Mouse (Mus musculus) embryonic facial prominence, embryonic 11.5 days (tissue): Measurements from ENCODE around the gene Fhdc1. TPM values are rescaled to one million over a fixed set of nuclear protein-coding genes. Genes with fewer than 3 reads are reported as not detected.

Experiments used
- ATAC-seq: fragments of 200-750 bp; cut with Nextera tagmentation; replicated peaks from 2 replicates; pipeline ENCODE4 v1.8.0; 2017; ENCODE audit warnings: low read depth; ENCODE audit not compliant: insufficient number of reproducible peaks, low FRiP score, low TSS enrichment
- DNase-seq: peaks from one replicate; pipeline ENCODE4 v3.0.0-alpha.2; 2015; ENCODE audit warnings: low spot score
- H3K27ac ChIP-seq: fragments of 300-500 bp; sonication (generic); replicated peaks from 2 replicates; pipeline ENCODE4 v1.5.1; 2014; ENCODE audit warnings: mild to moderate bottlenecking, low read depth, low read length, control low read depth
- H3K27me3 ChIP-seq: fragments of 300-500 bp; sonication (generic); 2 replicates; pipeline ENCODE4 v1.6.1; 2014; ENCODE audit warnings: mild to moderate bottlenecking, low read length, moderate library complexity, mixed read lengths; ENCODE audit not compliant: control insufficient read depth, insufficient read depth
- H3K36me3 ChIP-seq: fragments of 300-500 bp; sonication (generic); replicated peaks from 2 replicates; pipeline ENCODE4 v1.6.1; 2014; ENCODE audit warnings: low read depth, mild to moderate bottlenecking, low read length, moderate library complexity, mixed read lengths; ENCODE audit not compliant: control insufficient read depth, insufficient read depth
- H3K4me1 ChIP-seq: fragments of 300-500 bp; sonication (generic); 2 replicates; pipeline ENCODE4 v1.6.1; 2014; ENCODE audit warnings: low read length, mixed read lengths; ENCODE audit not compliant: control insufficient read depth, insufficient read depth
- H3K4me2 ChIP-seq: fragments of 300-500 bp; sonication (generic); 2 replicates; pipeline ENCODE4 v1.6.1; 2014; ENCODE audit warnings: low read depth, mild to moderate bottlenecking, control low read depth, low read length, moderate library complexity
- H3K4me3 ChIP-seq: fragments of 300-500 bp; sonication (generic); 2 replicates; pipeline ENCODE4 v1.5.1; 2014; ENCODE audit warnings: low read depth, low read length, control low read depth
- H3K9ac ChIP-seq: fragments of 300-500 bp; sonication (generic); replicated peaks from 2 replicates; pipeline ENCODE4 v1.6.1; 2014; ENCODE audit warnings: mild to moderate bottlenecking, control low read depth, low read length
- H3K9me3 ChIP-seq: fragments of 300-500 bp; sonication (generic); replicated peaks from 2 replicates; pipeline ENCODE4 v1.6.1; 2016; ENCODE audit warnings: mild to moderate bottlenecking, low read length, inconsistent platforms, mixed read lengths; ENCODE audit not compliant: control insufficient read depth
- WGBS: fragments of 180-500 bp; shearing (Covaris S2); extraction: QIAGEN DNeasy Blood & Tissue Kit; methylation state at CpG from one replicate; pipeline ENCODE4 v1.1.7; 2014; 5-methylcytosine and 5-hydroxymethylcytosine counted together
- polyA plus RNA-seq: library from polyadenylated mRNA; unstranded; fragments of >200 nt; fragmentation: Nextera tagmentation; extraction: Ambion mirVana; gene quantifications from 2 replicates; pipeline ENCODE4 v1.2.1, GENCODE M21; 2014

Fhdc1 gene
- polyA plus RNA-seq, 1 experiment from 2014 or later: 1.8 TPM

- H3K27ac ChIP-seq: no peak overlapping the region
- no peaks in the 10 kb centered on the region for H3K9me3 ChIP-seq
- H3K4me1 ChIP-seq: no peaks in the 10 kb centered on the region
- no peaks in the 10 kb centered on the region for H3K36me3 ChIP-seq
- H3K9ac ChIP-seq: no peak overlapping the region
- H3K27me3 ChIP-seq: no peaks in the 10 kb centered on the region
- no peak overlapping the region for H3K4me3 ChIP-seq
- DNase-seq: no peak
- H3K4me2 ChIP-seq: no peak overlapping the region
- WGBS: 55% methylated on average over 2 of the region's 2 CpGs
- ATAC-seq: no peak; the same call in 1 of the 2 replicates
These were observed 77.5 kb downstream of the Fhdc1 start for GRCm38 (mm10) chr3:84402716-84403115.

GRCm38 (mm10) chr3:84397976-84398375, 82.3 kb downstream of the Fhdc1 start:
- 76% methylated on average over 4 of the region's 4 CpGs for WGBS
- H3K27me3 ChIP-seq: no peaks in the 10 kb centered on the region
- no peak for ATAC-seq
- H3K4me3 ChIP-seq: no peak overlapping the region
- no peaks in the 10 kb centered on the region for H3K9me3 ChIP-seq
- no peak overlapping the region for H3K27ac ChIP-seq
- H3K4me1 ChIP-seq: no peaks in the 10 kb centered on the region
- H3K4me2 ChIP-seq: no peak overlapping the region
- no peak for DNase-seq
- no peak overlapping the region for H3K9ac ChIP-seq
- H3K36me3 ChIP-seq: no peaks in the 10 kb centered on the region

GRCm38 (mm10) chr3:84396240-84396639, 84.0 kb downstream of the Fhdc1 start:
- no peaks in the 10 kb centered on the region for H3K36me3 ChIP-seq
- H3K9ac ChIP-seq: no peak overlapping the region
- H3K4me3 ChIP-seq: no peak overlapping the region
- H3K4me2 ChIP-seq: no peak overlapping the region
- DNase-seq: no peak
- H3K27me3 ChIP-seq: no peaks in the 10 kb centered on the region
- ATAC-seq: no peak
- H3K4me1 ChIP-seq: no peaks in the 10 kb centered on the region
- no peak overlapping the region for H3K27ac ChIP-seq
- no peaks in the 10 kb centered on the region for H3K9me3 ChIP-seq
- WGBS: 78% methylated on average over 2 of the region's 2 CpGs

- no peak overlapping the region for H3K9ac ChIP-seq
- ATAC-seq: no peak
- H3K4me3 ChIP-seq: no peak overlapping the region
- no peak for DNase-seq
- no peaks in the 10 kb centered on the region for H3K27me3 ChIP-seq
- no peak overlapping the region for H3K27ac ChIP-seq
- no peaks in the 10 kb centered on the region for H3K9me3 ChIP-seq
- H3K36me3 ChIP-seq: no peaks in the 10 kb centered on the region
- H3K4me2 ChIP-seq: no peak overlapping the region
- H3K4me1 ChIP-seq: no peaks in the 10 kb centered on the region
These were observed 84.4 kb downstream of the Fhdc1 start for GRCm38 (mm10) chr3:84395840-84396239.

GRCm38 (mm10) chr3:84394841-84395447, 85.3 kb downstream of the Fhdc1 start:
- Histone ChIP-seq H3K36me3 (no peaks in the 10 kb centered on the region), H3K4me1 (no peaks in the 10 kb centered on the region), H3K27me3 (no peaks in the 10 kb centered on the region), H3K27ac (no peak overlapping the region), H3K4me2 (no peak overlapping the region), H3K4me3 (no peak overlapping the region), H3K9ac (no peak overlapping the region), H3K9me3 (no peaks in the 10 kb centered on the region)
- ATAC-seq (no peak), DNase-seq (no peak)
- WGBS: 77% methylated on average over 8 of the region's 8 CpGs

Other genes starting within 250 kb of the Fhdc1 start
- 37.4 and 37.7 TPM in 2 replicates for gene Trim2, start 173.6 kb downstream of the Fhdc1 start, polyA plus RNA-seq
- gene Arfip1, start 102.2 kb upstream of the Fhdc1 start, polyA plus RNA-seq: 42.9 and 47.2 TPM in 2 replicates
- 0.11 TPM in 1 of 2 replicates, not detected in the other for gene Tigd4, start 113.1 kb upstream of the Fhdc1 start, polyA plus RNA-seq
- 0.60 and 0.74 TPM in 2 replicates for gene Tmem154, start 185.8 kb upstream of the Fhdc1 start, polyA plus RNA-seq